12 mouse cellular contexts compared by ENCODE assay signal in the genomic region with DNA sequence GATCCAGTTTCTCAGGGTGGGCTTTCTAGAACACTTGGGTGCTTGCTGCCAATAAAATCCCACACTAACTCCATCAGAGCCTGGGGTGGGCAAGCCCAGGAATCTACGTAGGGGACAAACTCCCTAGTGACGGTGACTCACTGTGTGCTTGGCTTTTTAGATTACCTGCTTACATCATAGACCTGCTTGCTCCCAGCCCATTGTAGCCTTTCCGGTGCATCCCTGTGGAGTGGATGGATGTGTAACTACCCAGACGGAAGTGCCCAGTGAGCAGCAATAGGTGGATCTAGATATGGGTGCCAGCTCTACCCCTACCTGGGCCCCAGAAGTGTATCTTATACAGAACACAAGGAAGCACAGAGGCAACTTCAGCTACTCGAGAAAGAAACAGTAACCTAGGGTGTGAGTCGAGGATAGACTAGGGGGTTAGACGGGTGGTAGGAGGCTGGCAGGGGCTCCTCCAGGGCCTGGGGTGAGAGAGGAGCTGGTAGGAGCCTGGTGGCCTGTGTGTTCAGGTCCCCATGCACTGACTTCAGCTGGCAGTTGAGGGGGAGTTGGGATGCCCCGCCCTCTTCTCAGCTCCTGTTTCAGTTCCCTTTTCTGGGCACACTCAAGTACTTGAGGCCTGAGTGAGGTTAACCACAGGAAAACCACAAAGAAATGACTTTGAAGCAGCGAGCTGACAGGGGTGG.
A peak's percentile ranks its signal among the peaks of the same experiment; 100 is the strongest.
DNase-seq lines count a peak whose midpoint lies in the region; ATAC-seq and TF ChIP-seq lines count a peak whose summit lies in the region.
"Had no signal": no experiment of that assay in that cellular context is flagged by ENCODE, and none has a peak within 500 bp of the region (broad histone marks: within the 10 kb centered on the region; RNA-seq: fewer than 3 reads in every experiment).

No protein-coding gene starts in this region.

- in situ Hi-C loops in CH12.LX (cut with MboI; ENCODE audit: low pct_ligation_motif_present, low pct_unique_long_range_greater_than_20kb, low sequenced_read_pairs) = no loop called here

- H3K27me3 ChIP-seq in heart, embryonic 15.5 days = no peaks in the 10 kb centered on the region
- peaks cover 83% of the 10 kb centered on the region for H3K27me3 ChIP-seq in CH12.LX (replicated peaks)
- H3K27me3 ChIP-seq in liver, postnatal 0 days (ENCODE audit: insufficient read depth, low read length) = peaks cover 28% of the 10 kb centered on the region
- H3K27me3 ChIP-seq in spleen, adult 2 months (ENCODE audit: control insufficient read depth, insufficient read depth, low read length) = peaks cover 5% of the 10 kb centered on the region; the same call in 1 of the 2 replicates
- H3K27me3 ChIP-seq in intestine, postnatal 0 days (replicated peaks; ENCODE audit: control insufficient read depth, insufficient read depth, low read length) = no peaks in the 10 kb centered on the region
- H3K27me3 ChIP-seq: neural tube, embryonic 15.5 days had no signal

- no peak for ATAC-seq in heart, embryonic 15.5 days (replicated peaks; ENCODE audit: insufficient number of reproducible peaks, insufficient read depth, low FRiP score, low read depth)
- ATAC-seq in liver, postnatal 0 days = peak; percentile 29
- ATAC-seq in intestine, postnatal 0 days = no peak
- ATAC-seq: forebrain, postnatal 0 days; hindbrain, postnatal 0 days had no signal

- peak; percentile 89 for TF ChIP-seq EP300 in CH12.LX (IDR thresholded peaks at IDR 0.05; ENCODE audit: low read length)
- TF ChIP-seq EP300 in liver, postnatal 0 days (IDR thresholded peaks at IDR 0.05; ENCODE audit: low read depth) = no peak

- WGBS in heart, embryonic 15.5 days = 71% methylated on average over 9 of the region's 9 CpGs
- WGBS in liver, postnatal 0 days (ENCODE audit: insufficient replicate concordance) = 52% methylated on average over 9 of the region's 9 CpGs
- WGBS in spleen, adult 2 months = 32% methylated on average over 9 of the region's 9 CpGs
- WGBS in intestine, postnatal 0 days = 73% methylated on average over 9 of the region's 9 CpGs

- no peak for TF ChIP-seq POLR2A in CH12.LX (IDR thresholded peaks at IDR 0.05; ENCODE audit: low read depth, low read length)
- no peak for TF ChIP-seq POLR2A in spleen, adult 2 months (IDR thresholded peaks at IDR 0.05; ENCODE audit: low read depth, low read length)

- H3K4me3 ChIP-seq in heart, embryonic 15.5 days = no peak overlapping the region
- no peak overlapping the region for H3K4me3 ChIP-seq in CH12.LX (replicated peaks in 1 of 3; ENCODE audit: low read depth in 2 of 3, low read length in 2 of 3, poor library complexity in 1 of 3)
- H3K4me3 ChIP-seq in liver, postnatal 0 days (ENCODE audit: low read depth, low read length) = no peak overlapping the region
- H3K4me3 ChIP-seq in spleen, adult 2 months (ENCODE audit: extremely low read depth, insufficient read depth, insufficient read length) = no peak overlapping the region
- H3K4me3 ChIP-seq in intestine, postnatal 0 days (ENCODE audit: low read depth, low read length) = no peak overlapping the region
- H3K4me3 ChIP-seq: neural tube, embryonic 15.5 days had no signal

- H3K4me2 ChIP-seq in heart, embryonic 15.5 days = no peak overlapping the region
- H3K4me2 ChIP-seq in CH12.LX (ENCODE audit: insufficient read depth, low read depth, poor library complexity, severe bottlenecking) = no peak overlapping the region
- no peak overlapping the region for H3K4me2 ChIP-seq in liver, postnatal 0 days (ENCODE audit: low read depth, low read length)
- H3K4me2 ChIP-seq in intestine, postnatal 0 days (replicated peaks; ENCODE audit: low read depth) = no peak overlapping the region
- H3K4me2 ChIP-seq: neural tube, embryonic 15.5 days had no signal

- H3K27ac ChIP-seq in heart, embryonic 15.5 days = 0 out of 2 replicates have a peak overlapping the region, but pooled peaks have one; percentile 3
- no peak overlapping the region for H3K27ac ChIP-seq in CH12.LX (ENCODE audit: insufficient read depth, low read depth)
- no peak overlapping the region for H3K27ac ChIP-seq in liver, postnatal 0 days (ENCODE audit: low read depth)
- no peak overlapping the region for H3K27ac ChIP-seq in spleen, adult 2 months (ENCODE audit: insufficient read depth, low read length)
- H3K27ac ChIP-seq in intestine, postnatal 0 days (ENCODE audit: low read depth, low read length) = no peak overlapping the region
- H3K27ac ChIP-seq: hindbrain, postnatal 0 days; neural tube, embryonic 15.5 days had no signal

- H3K9me3 ChIP-seq in heart, embryonic 15.5 days (replicated peaks) = no peaks in the 10 kb centered on the region
- H3K9me3 ChIP-seq in CH12.LX (replicated peaks; ENCODE audit: low read length) = no peaks in the 10 kb centered on the region
- H3K9me3 ChIP-seq in liver, postnatal 0 days (ENCODE audit: low read length) = no peaks in the 10 kb centered on the region
- H3K9me3 ChIP-seq in intestine, postnatal 0 days (ENCODE audit: control insufficient read depth) = no peaks in the 10 kb centered on the region
- H3K9me3 ChIP-seq: neural tube, embryonic 15.5 days had no signal

- DNase-seq in heart, adult 9 months (ENCODE audit: low spot score in 2 of 2) = no peak
- peak; percentile 93 for DNase-seq in CH12.LX (ENCODE audit: extremely low read depth)
- peak; percentile 52 for DNase-seq in liver, postnatal 0 days
- DNase-seq in spleen, adult 2 months (ENCODE audit: low read depth in 1 of 2, low spot score in 2 of 2) = peak; percentile 72 to 82
- DNase-seq in right cerebral cortex, postnatal 14 days = no peak
- DNase-seq in kidney, postnatal 10 days = no peak
- DNase-seq: cerebellum, adult 8-10 months; forebrain, postnatal 0 days had no signal

- dilution Hi-C loops in CH12.LX (cut with MboI; ENCODE audit: extremely low pct_ligation_motif_present, extremely low pct_unique_long_range_greater_than_20kb, low sequenced_read_pairs) = no loop called here

- TF ChIP-seq CTCF in CH12.LX (conservative IDR thresholded peaks at IDR 0.05 in 1 of 2, IDR thresholded peaks at IDR 0.05 in 1 of 2; ENCODE audit: low read depth in 2 of 2, low read length in 2 of 2) = no peak
- no peak for TF ChIP-seq CTCF in liver, postnatal 0 days (IDR thresholded peaks at IDR 0.05; ENCODE audit: low read depth)
- TF ChIP-seq CTCF in spleen, adult 2 months (IDR thresholded peaks at IDR 0.05; ENCODE audit: extremely low read depth, insufficient read depth, insufficient read length, insufficient replicate concordance) = no peak
- no peak for TF ChIP-seq CTCF in intestine, postnatal 0 days (IDR thresholded peaks at IDR 0.05; ENCODE audit: low read depth)

- H3K36me3 ChIP-seq in heart, embryonic 15.5 days = no peaks in the 10 kb centered on the region
- H3K36me3 ChIP-seq in CH12.LX (replicated peaks in 1 of 2; ENCODE audit: control insufficient read depth in 1 of 2, insufficient read depth in 1 of 2, low read length in 1 of 2) = no peaks in the 10 kb centered on the region
- H3K36me3 ChIP-seq in liver, postnatal 0 days (replicated peaks; ENCODE audit: insufficient read depth, low read length) = no peaks in the 10 kb centered on the region
- no peaks in the 10 kb centered on the region for H3K36me3 ChIP-seq in spleen, adult 2 months (ENCODE audit: control insufficient read depth, insufficient read depth, low read length)
- no peaks in the 10 kb centered on the region for H3K36me3 ChIP-seq in intestine, postnatal 0 days (ENCODE audit: control insufficient read depth, insufficient read depth)
- H3K36me3 ChIP-seq: neural tube, embryonic 15.5 days had no signal

- TF ChIP-seq RAD21 in CH12.LX (IDR thresholded peaks at IDR 0.05; ENCODE audit: low read depth, low read length) = no peak

- no peak overlapping the region for H3K9ac ChIP-seq in heart, embryonic 15.5 days
- H3K9ac ChIP-seq in CH12.LX (ENCODE audit: insufficient read depth, low read depth) = no peak overlapping the region
- H3K9ac ChIP-seq in liver, postnatal 0 days (replicated peaks) = no peak overlapping the region
- H3K9ac ChIP-seq in intestine, postnatal 0 days (ENCODE audit: low read depth, low read length) = no peak overlapping the region
- H3K9ac ChIP-seq: forebrain, postnatal 0 days; neural tube, embryonic 15.5 days had no signal

- H3K79me2 ChIP-seq in CH12.LX (replicated peaks; ENCODE audit: control insufficient read depth, extremely low read depth, insufficient read depth, poor library complexity, severe bottlenecking) = no peaks in the 10 kb centered on the region

- H3K4me1 ChIP-seq in heart, embryonic 15.5 days (replicated peaks) = peaks cover 26% of the 10 kb centered on the region
- peaks cover 2 to 9% of the 10 kb centered on the region in 2 experiments for H3K4me1 ChIP-seq in CH12.LX (ENCODE audit: control insufficient read depth in 1 of 2, insufficient read depth in 2 of 2)
- H3K4me1 ChIP-seq in liver, postnatal 0 days (ENCODE audit: insufficient read depth) = no peaks in the 10 kb centered on the region
- H3K4me1 ChIP-seq in spleen, adult 2 months (ENCODE audit: control insufficient read depth, insufficient read depth, insufficient read length) = peaks cover 2% of the 10 kb centered on the region; the same call in 1 of the 2 replicates
- no peaks in the 10 kb centered on the region for H3K4me1 ChIP-seq in intestine, postnatal 0 days (replicated peaks; ENCODE audit: control insufficient read depth, insufficient read depth, low read length)
- H3K4me1 ChIP-seq: neural tube, embryonic 15.5 days had no signal

TF ChIP-seq in CH12.LX, 34 proteins besides CTCF, POLR2A, EP300 and RAD21 (continues in another document):
- TF ChIP-seq MAFK (IDR thresholded peaks at IDR 0.05; ENCODE audit: insufficient replicate concordance, low read length) (peak; percentile 99), MAZ (IDR thresholded peaks at IDR 0.05; ENCODE audit: low read depth, low read length) (peak; percentile 85; the same call in 1 of the 2 replicates), ZNF384 (IDR thresholded peaks at IDR 0.05; ENCODE audit: low read depth, low read length) (peak; percentile 20; the same call in 1 of the 2 replicates), ZC3H11A (IDR thresholded peaks at IDR 0.05; ENCODE audit: low read depth, low read length) (no peak), CHD2 (IDR thresholded peaks at IDR 0.05; ENCODE audit: low read length) (no peak; the same call in 1 of the 2 replicates), RCOR1 (conservative IDR thresholded peaks at IDR 0.05; ENCODE audit: low read depth, low read length) (peak; percentile 99), POLR2AphosphoS2 (IDR thresholded peaks at IDR 0.05; ENCODE audit: low read depth, low read length) (no peak), E2F4 (IDR thresholded peaks at IDR 0.05; ENCODE audit: insufficient replicate concordance, low read depth, low read length) (no peak), USF2 (conservative IDR thresholded peaks at IDR 0.05; ENCODE audit: low read depth, low read length) (no peak), MEF2A (IDR thresholded peaks at IDR 0.05; ENCODE audit: borderline replicate concordance, low read depth, low read length) (peak; percentile 69; the same call in 1 of the 2 replicates), ELF1 (IDR thresholded peaks at IDR 0.05; ENCODE audit: low read depth, low read length) (no peak), IRF4 (IDR thresholded peaks at IDR 0.05; ENCODE audit: low read depth, low read length) (peak; percentile 98), MYC (IDR thresholded peaks at IDR 0.05; ENCODE audit: low read depth, low read length) (peak; percentile 38; the same call in 1 of the 2 replicates), NELFE (IDR thresholded peaks at IDR 0.05; ENCODE audit: low read depth, low read length) (no peak)

Comparison
In these comparisons a context has a peak if more than half of its experiments do, and no peak if none do; other contexts are left out.
1. DNase-seq: peak in CH12.LX (single experiment), liver, postnatal 0 days (single experiment) and spleen, adult 2 months (2 of 2); none in heart, adult 9 months (0 of 2), right cerebral cortex, postnatal 14 days (single experiment) and kidney, postnatal 10 days (single experiment).